Mouse (Mus musculus) forebrain, embryonic 13.5 days (tissue): ENCODE measurements around the gene Gm7879. TPM values are rescaled to one million over a fixed set of nuclear protein-coding genes. Genes with fewer than 3 reads are reported as not detected.
"Not testable (repeated sequence)": the region's sequence is repeated elsewhere in the genome, so short reads cannot be mapped to it uniquely, and the experiment has no call there.

Source experiments
- ATAC-seq: fragments of 200-750 bp; cut with Nextera tagmentation; 2 replicates; pipeline ENCODE4 v1.8.0; 2017
- H3K27ac ChIP-seq: fragments of 300-500 bp; sonication (generic); 2 replicates; pipeline ENCODE4 v1.5.1; 2015; ENCODE audit warnings: inconsistent platforms, mild to moderate bottlenecking, moderate library complexity
- H3K27me3 ChIP-seq: fragments of 300-500 bp; sonication (generic); 2 replicates; pipeline ENCODE4 v1.6.1; 2015; ENCODE audit warnings: mild to moderate bottlenecking, inconsistent platforms
- H3K36me3 ChIP-seq: fragments of 300-500 bp; sonication (generic); 2 replicates; pipeline ENCODE4 v1.6.1; 2015; ENCODE audit warnings: mild to moderate bottlenecking, inconsistent platforms; ENCODE audit not compliant: poor library complexity, severe bottlenecking
- H3K4me1 ChIP-seq: fragments of 300-500 bp; sonication (generic); 2 replicates; pipeline ENCODE4 v1.6.1; 2015; ENCODE audit warnings: inconsistent platforms
- H3K4me2 ChIP-seq: fragments of 300-500 bp; sonication (generic); 2 replicates; pipeline ENCODE4 v1.6.1; 2015; ENCODE audit warnings: inconsistent platforms, mild to moderate bottlenecking, moderate library complexity
- H3K4me3 ChIP-seq: fragments of 300-500 bp; sonication (generic); 2 replicates; pipeline ENCODE4 v1.5.1; 2015; ENCODE audit warnings: mild to moderate bottlenecking, inconsistent platforms
- H3K9ac ChIP-seq: fragments of 300-500 bp; sonication (generic); 2 replicates; pipeline ENCODE4 v1.6.1; 2015; ENCODE audit warnings: mild to moderate bottlenecking, inconsistent platforms
- H3K9me3 ChIP-seq: fragments of 300-500 bp; sonication (generic); replicated peaks from 2 replicates; pipeline ENCODE4 v1.6.1; 2016; ENCODE audit warnings: inconsistent platforms
- WGBS: fragments of 180-500 bp; shearing (Covaris S2); methylation state at CpG from one replicate; pipeline ENCODE4 v1.1.7; 2015; 5-methylcytosine and 5-hydroxymethylcytosine counted together
- polyA plus RNA-seq: library from polyadenylated mRNA; unstranded; fragments of >200 nt; fragmentation: Nextera tagmentation; extraction: Ambion mirVana; gene quantifications from 2 replicates; pipeline ENCODE4 v1.2.1, GENCODE M21; 2015

Gm7879 gene
- polyA plus RNA-seq = 0.59 and 1.00 TPM in 2 replicates

- not testable (repeated sequence) for H3K27ac ChIP-seq, H3K9me3 ChIP-seq, H3K4me3 ChIP-seq, ATAC-seq, H3K27me3 ChIP-seq, H3K4me2 ChIP-seq, H3K4me1 ChIP-seq, H3K36me3 ChIP-seq, H3K9ac ChIP-seq
- WGBS = 98% methylated on average over 4 of the region's 4 CpGs
Observed at GRCm38 (mm10) chr5:43912844-43913243, at the start of gene Gm7879. TSS of gene Gm7879 (plus strand) at chr5:43913144.

- no peak overlapping the region for H3K4me2 ChIP-seq
- no peak for ATAC-seq
- no peaks in the 10 kb centered on the region for H3K9me3 ChIP-seq
- 75% methylated on average over 6 of the region's 6 CpGs for WGBS
- no peak overlapping the region for H3K9ac ChIP-seq
- no peaks in the 10 kb centered on the region for H3K36me3 ChIP-seq
- peaks cover 1% of the 10 kb centered on the region for H3K4me1 ChIP-seq
- no peak overlapping the region for H3K27ac ChIP-seq
- peaks cover 4% of the 10 kb centered on the region; the same call in 1 of the 2 replicates for H3K27me3 ChIP-seq
- no peak overlapping the region for H3K4me3 ChIP-seq
Observed at GRCm38 (mm10) chr5:43863642-43864041, 49.3 kb upstream of the Gm7879 start.

GRCm38 (mm10) chr5:43865316-43865715, 47.6 kb upstream of the Gm7879 start:
- Histone ChIP-seq H3K27ac (no peak overlapping the region), H3K4me2 (no peak overlapping the region), H3K27me3 (peaks cover 4% of the 10 kb centered on the region; the same call in 1 of the 2 replicates), H3K36me3 (no peaks in the 10 kb centered on the region), H3K9ac (no peak overlapping the region), H3K4me3 (no peak overlapping the region), H3K9me3 (no peaks in the 10 kb centered on the region), H3K4me1 (peaks cover 9% of the 10 kb centered on the region)
- ATAC-seq = no peak
- 93% methylated on average over 2 of the region's 2 CpGs for WGBS

- peak within 1 kb of the TSS; percentile 51 for H3K9ac ChIP-seq
- H3K9me3 ChIP-seq = no peaks in the 10 kb centered on the region
- peaks cover 4% of the 10 kb centered on the region; the same call in 1 of the 2 replicates for H3K27me3 ChIP-seq
- no peaks in the 10 kb centered on the region for H3K36me3 ChIP-seq
- no peak within 1 kb of the TSS for H3K27ac ChIP-seq
- H3K4me1 ChIP-seq = peaks cover 9% of the 10 kb centered on the region
- no peak for ATAC-seq
- peak within 1 kb of the TSS; percentile 28 for H3K4me3 ChIP-seq
- H3K4me2 ChIP-seq = peak within 1 kb of the TSS; percentile 60
Observed at GRCm38 (mm10) chr5:43868253-43868652, 44.7 kb upstream of the Gm7879 start, which contains the start of gene Cd38. TSS of gene Cd38 (plus strand) at chr5:43868553.

- H3K9ac ChIP-seq = peak overlapping the region; percentile 51
- peak overlapping the region; percentile 60 for H3K4me2 ChIP-seq
- peak overlapping the region; percentile 28 for H3K4me3 ChIP-seq
- H3K4me1 ChIP-seq = peaks cover 9% of the 10 kb centered on the region
- no peaks in the 10 kb centered on the region for H3K9me3 ChIP-seq
- 5% methylated on average over 28 of the region's 28 CpGs for WGBS
- H3K27ac ChIP-seq = no peak overlapping the region
- peaks cover 4% of the 10 kb centered on the region; the same call in 1 of the 2 replicates for H3K27me3 ChIP-seq
- no peaks in the 10 kb centered on the region for H3K36me3 ChIP-seq
- ATAC-seq = peak; percentile 41; the same call in 1 of the 2 replicates
Observed at GRCm38 (mm10) chr5:43868711-43869600, 44.0 kb upstream of the Gm7879 start.

GRCm38 (mm10) chr5:43871845-43872244, 41.1 kb upstream of the Gm7879 start:
- Histone ChIP-seq H3K27ac (no peak overlapping the region), H3K4me3 (no peak overlapping the region), H3K4me1 (peaks cover 9% of the 10 kb centered on the region), H3K36me3 (no peaks in the 10 kb centered on the region), H3K9ac (no peak overlapping the region), H3K27me3 (peaks cover 4% of the 10 kb centered on the region; the same call in 1 of the 2 replicates), H3K9me3 (no peaks in the 10 kb centered on the region), H3K4me2 (no peak overlapping the region)
- ATAC-seq = no peak
- WGBS = 69% methylated on average over 1 of the region's 1 CpGs

DNA sequence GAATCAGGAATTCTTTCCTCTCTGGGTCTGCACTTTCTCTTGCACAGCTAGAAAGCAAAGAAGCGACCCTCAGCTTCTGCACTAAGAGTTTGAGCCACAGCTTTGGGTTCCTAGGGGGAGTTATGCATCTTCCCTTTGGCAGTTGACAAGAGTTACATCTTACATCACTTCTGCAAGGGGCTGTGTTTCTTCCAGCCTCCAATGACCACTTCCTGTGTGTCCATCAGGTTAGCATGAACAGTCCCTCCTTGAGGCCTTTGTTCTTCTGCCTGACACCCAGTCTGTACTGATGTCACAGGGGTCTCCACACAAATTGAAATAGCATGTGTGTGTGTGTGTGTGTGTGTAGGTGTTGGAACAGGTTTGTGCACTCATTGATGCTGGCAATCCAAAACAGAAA, 40.3 kb upstream of the Gm7879 start:
- H3K36me3 ChIP-seq = no peaks in the 10 kb centered on the region
- H3K4me2 ChIP-seq = no peak overlapping the region
- H3K9ac ChIP-seq = no peak overlapping the region
- ATAC-seq = no peak
- H3K27me3 ChIP-seq = peaks cover 4% of the 10 kb centered on the region; the same call in 1 of the 2 replicates
- H3K27ac ChIP-seq = no peak overlapping the region
- no peaks in the 10 kb centered on the region for H3K9me3 ChIP-seq
- WGBS = 75% methylated on average over 1 of the region's 1 CpGs
- peaks cover 9% of the 10 kb centered on the region for H3K4me1 ChIP-seq
- H3K4me3 ChIP-seq = no peak overlapping the region

DNA sequence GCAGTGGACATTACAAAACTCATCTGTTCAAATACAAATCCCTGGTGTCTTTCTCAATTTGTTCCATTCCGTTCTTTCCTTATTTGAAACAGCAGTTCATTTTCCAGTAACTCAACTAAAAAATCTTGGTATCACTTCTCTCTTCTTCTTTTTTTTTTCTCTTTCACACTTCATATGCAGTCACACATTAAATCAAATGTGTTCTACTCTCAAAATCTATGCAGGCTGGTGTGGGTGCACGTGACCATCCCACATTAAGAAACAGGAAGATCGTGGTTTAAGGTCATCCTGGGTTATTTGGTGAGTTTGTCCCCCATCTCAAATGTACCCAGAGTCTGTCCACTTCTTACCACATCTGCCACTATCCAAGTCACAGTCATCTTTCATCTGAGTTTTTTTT, 30.9 kb upstream of the Gm7879 start:
- Histone ChIP-seq H3K9ac (no peak overlapping the region), H3K9me3 (no peaks in the 10 kb centered on the region), H3K4me2 (no peak overlapping the region), H3K27ac (no peak overlapping the region), H3K4me1 (no peaks in the 10 kb centered on the region), H3K4me3 (no peak overlapping the region), H3K36me3 (no peaks in the 10 kb centered on the region), H3K27me3 (no peaks in the 10 kb centered on the region)
- 91% methylated on average over 3 of the region's 3 CpGs for WGBS
- no peak for ATAC-seq

- H3K9me3 ChIP-seq = no peaks in the 10 kb centered on the region
- no peaks in the 10 kb centered on the region for H3K4me1 ChIP-seq
- WGBS = 16% methylated on average over 3 of the region's 3 CpGs
- ATAC-seq = no peak
- no peak overlapping the region for H3K27ac ChIP-seq
- H3K4me2 ChIP-seq = no peak overlapping the region
- no peaks in the 10 kb centered on the region for H3K27me3 ChIP-seq
- H3K4me3 ChIP-seq = no peak overlapping the region
- H3K36me3 ChIP-seq = no peaks in the 10 kb centered on the region
- H3K9ac ChIP-seq = no peak overlapping the region
Observed at GRCm38 (mm10) chr5:43885060-43885820, 27.7 kb upstream of the Gm7879 start.

DNA sequence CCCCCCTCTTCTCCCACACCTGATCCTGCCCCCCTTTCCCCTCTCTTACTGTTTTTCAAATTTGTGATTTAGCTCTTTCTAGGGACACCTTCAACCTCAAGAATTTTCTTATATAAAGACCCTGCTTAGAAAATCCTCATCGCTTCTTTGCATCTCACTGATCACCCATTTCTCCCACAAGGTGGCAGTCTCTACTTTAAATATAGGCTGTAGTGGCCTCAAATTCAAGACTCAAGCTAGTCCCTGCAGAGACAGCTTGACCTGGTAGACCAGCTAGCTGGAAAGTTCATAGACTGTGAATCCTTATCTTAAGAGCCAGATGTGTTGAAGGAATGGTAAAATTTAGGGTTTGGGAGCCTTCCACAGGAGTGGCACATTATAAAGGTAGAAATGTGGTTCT, 20.6 kb upstream of the Gm7879 start:
- H3K27me3 ChIP-seq = no peaks in the 10 kb centered on the region
- H3K9me3 ChIP-seq = no peaks in the 10 kb centered on the region
- no peak overlapping the region for H3K4me2 ChIP-seq
- H3K4me1 ChIP-seq = no peaks in the 10 kb centered on the region
- H3K36me3 ChIP-seq = no peaks in the 10 kb centered on the region
- H3K9ac ChIP-seq = no peak overlapping the region
- H3K27ac ChIP-seq = no peak overlapping the region
- no peak overlapping the region for H3K4me3 ChIP-seq
- 20% methylated on average over 1 of the region's 1 CpGs for WGBS
- ATAC-seq = no peak

- H3K4me3 ChIP-seq = no peak overlapping the region
- no peak overlapping the region for H3K9ac ChIP-seq
- no peaks in the 10 kb centered on the region for H3K9me3 ChIP-seq
- 70% methylated on average over 2 of the region's 2 CpGs for WGBS
- ATAC-seq = no peak
- H3K36me3 ChIP-seq = no peaks in the 10 kb centered on the region
- no peaks in the 10 kb centered on the region for H3K27me3 ChIP-seq
- no peak overlapping the region for H3K27ac ChIP-seq
- no peaks in the 10 kb centered on the region for H3K4me1 ChIP-seq
- H3K4me2 ChIP-seq = no peak overlapping the region
Observed at GRCm38 (mm10) chr5:43894113-43894512, 18.8 kb upstream of the Gm7879 start.

GRCm38 (mm10) chr5:43895931-43896330, 17.0 kb upstream of the Gm7879 start:
- Histone ChIP-seq H3K4me2 (no peak overlapping the region), H3K27ac (no peak overlapping the region), H3K9me3 (no peaks in the 10 kb centered on the region), H3K9ac (no peak overlapping the region), H3K36me3 (no peaks in the 10 kb centered on the region), H3K4me1 (no peaks in the 10 kb centered on the region), H3K27me3 (no peaks in the 10 kb centered on the region), H3K4me3 (no peak overlapping the region)
- WGBS = 88% methylated on average over 3 of the region's 3 CpGs
- no peak for ATAC-seq
